Mouse (Mus musculus) intestine, embryonic 16.5 days (tissue): ENCODE results near the gene Endog. TPM values are rescaled to one million over a fixed set of nuclear protein-coding genes. Genes with fewer than 3 reads are reported as not detected.

Source experiments
- ATAC-seq: fragments of 200-750 bp; cut with Nextera tagmentation; 2 replicates; pipeline ENCODE4 v1.8.0; 2017; ENCODE audit warnings: moderate TSS enrichment, moderate library complexity
- H3K27ac ChIP-seq: fragments of 300-500 bp; sonication (generic); 2 replicates; pipeline ENCODE4 v1.5.1; 2014; ENCODE audit warnings: mild to moderate bottlenecking, low read length
- H3K27me3 ChIP-seq: fragments of 300-500 bp; sonication (generic); replicated peaks from 2 replicates; pipeline ENCODE4 v1.6.1; 2014; ENCODE audit warnings: low read length, control low read depth, mixed read lengths; ENCODE audit not compliant: control insufficient read depth, insufficient read depth
- H3K36me3 ChIP-seq: fragments of 300-500 bp; sonication (generic); 2 replicates; pipeline ENCODE4 v1.6.1; 2014; ENCODE audit warnings: low read length, control low read depth; ENCODE audit not compliant: control insufficient read depth, insufficient read depth
- H3K4me1 ChIP-seq: fragments of 300-500 bp; sonication (generic); 2 replicates; pipeline ENCODE4 v1.6.1; 2014; ENCODE audit warnings: low read length, control low read depth, mixed read lengths; ENCODE audit not compliant: control insufficient read depth, insufficient read depth
- H3K4me2 ChIP-seq: fragments of 300-500 bp; sonication (generic); 2 replicates; pipeline ENCODE4 v1.6.1; 2014; ENCODE audit warnings: low read depth, low read length, control low read depth
- H3K4me3 ChIP-seq: fragments of 300-500 bp; sonication (generic); 2 replicates; pipeline ENCODE4 v1.5.1; 2014; ENCODE audit warnings: mild to moderate bottlenecking, low read length
- H3K9ac ChIP-seq: fragments of 300-500 bp; sonication (generic); 2 replicates; pipeline ENCODE4 v1.6.1; 2014; ENCODE audit warnings: low read depth, low read length
- H3K9me3 ChIP-seq: fragments of 300-500 bp; sonication (generic); 2 replicates; pipeline ENCODE4 v1.6.1; 2016; ENCODE audit warnings: low read length, control low read depth; ENCODE audit not compliant: control insufficient read depth
- WGBS: fragments of 180-500 bp; shearing (Covaris S2); extraction: QIAGEN DNeasy Blood & Tissue Kit; methylation state at CpG from one replicate; pipeline ENCODE4 v1.1.7; 2014; 5-methylcytosine and 5-hydroxymethylcytosine counted together
- polyA plus RNA-seq: library from polyadenylated mRNA; unstranded; fragments of >200 nt; fragmentation: Nextera tagmentation; extraction: Ambion mirVana; gene quantifications from 2 replicates; pipeline ENCODE4 v1.2.1, GENCODE M21; 2015

Gene Endog
- polyA plus RNA-seq, 1 experiment from 2014 or later, result 42.5 TPM

DNA sequence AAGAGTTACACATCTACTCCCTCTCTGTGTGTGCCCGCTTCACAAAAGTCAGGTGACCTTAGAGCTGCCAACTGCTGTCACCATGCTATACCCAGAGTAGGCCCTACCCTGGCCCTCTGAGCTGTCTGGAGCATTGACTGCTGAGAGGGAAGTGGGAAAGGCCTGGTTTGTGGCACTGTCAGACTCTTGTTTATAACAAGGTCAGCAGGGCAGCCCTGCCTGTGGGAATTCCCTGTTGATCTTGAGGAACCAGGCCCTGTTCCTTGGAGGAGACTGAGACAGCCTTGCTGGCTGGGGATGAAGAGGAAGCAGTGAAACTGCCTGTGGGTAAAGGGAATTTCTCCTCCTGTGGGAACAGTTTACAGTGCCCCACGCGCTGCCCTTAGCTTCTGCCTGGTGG is 43.5 kb downstream of the Endog start:
- WGBS, result 67% methylated on average over 3 of the region's 3 CpGs
- Histone ChIP-seq H3K9me3 (no peaks in the 10 kb centered on the region), H3K9ac (no peak overlapping the region), H3K4me1 (no peaks in the 10 kb centered on the region), H3K36me3 (no peaks in the 10 kb centered on the region), H3K4me2 (no peak overlapping the region), H3K27me3 (no peaks in the 10 kb centered on the region), H3K4me3 (no peak overlapping the region), H3K27ac (no peak overlapping the region)
- no peak for ATAC-seq

DNA sequence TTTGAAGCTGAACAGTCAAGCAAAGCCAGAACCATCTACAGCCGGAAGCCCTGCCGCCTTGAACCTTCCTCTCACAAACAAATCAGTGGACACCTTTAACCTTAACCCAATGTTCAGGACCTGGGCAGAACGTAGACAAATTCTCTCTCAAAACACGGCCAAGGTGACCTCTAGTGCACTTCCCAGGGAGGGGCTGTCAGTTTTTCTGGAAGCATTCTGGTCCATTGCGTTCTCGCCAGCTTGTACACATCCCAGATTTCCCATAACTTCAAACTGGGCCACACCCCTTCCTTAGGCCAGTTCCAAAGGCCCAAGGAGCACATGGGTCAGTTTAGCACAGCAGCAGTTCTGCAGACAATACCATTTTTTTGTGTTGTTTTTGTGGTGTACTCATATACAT is 44.2 kb downstream of the Endog start:
- no peak overlapping the region for H3K27ac ChIP-seq
- H3K9me3 ChIP-seq, result no peaks in the 10 kb centered on the region
- no peaks in the 10 kb centered on the region for H3K27me3 ChIP-seq
- H3K4me1 ChIP-seq, result no peaks in the 10 kb centered on the region
- no peaks in the 10 kb centered on the region for H3K36me3 ChIP-seq
- ATAC-seq, result no peak
- no peak overlapping the region for H3K9ac ChIP-seq
- H3K4me2 ChIP-seq, result no peak overlapping the region
- 57% methylated on average over 6 of the region's 6 CpGs for WGBS
- H3K4me3 ChIP-seq, result no peak overlapping the region

DNA sequence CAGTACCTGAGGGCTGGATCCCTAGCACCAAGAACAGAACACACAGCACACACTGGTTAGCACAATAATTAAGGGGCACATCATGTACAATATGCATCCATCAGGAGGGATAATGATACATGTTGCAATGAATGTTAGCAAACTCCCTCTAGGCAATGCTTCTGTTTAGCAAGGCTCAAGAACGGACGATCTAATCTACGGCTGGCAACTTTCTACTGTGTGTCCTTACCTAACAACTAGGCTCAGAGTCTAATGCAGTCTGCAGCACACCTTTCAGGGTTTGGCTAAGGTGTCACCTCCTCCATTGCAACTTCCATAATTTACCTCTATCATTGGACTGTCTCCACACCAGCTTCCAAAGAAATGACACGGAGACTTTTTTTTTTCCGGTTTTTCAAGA is 45.0 kb downstream of the Endog start:
- H3K27me3 ChIP-seq, result no peaks in the 10 kb centered on the region
- ATAC-seq, result no peak
- WGBS, result 92% methylated on average over 5 of the region's 5 CpGs
- H3K4me2 ChIP-seq, result no peak overlapping the region
- H3K4me3 ChIP-seq, result no peak overlapping the region
- no peaks in the 10 kb centered on the region for H3K9me3 ChIP-seq
- no peak overlapping the region for H3K27ac ChIP-seq
- H3K36me3 ChIP-seq, result no peaks in the 10 kb centered on the region
- no peak overlapping the region for H3K9ac ChIP-seq
- H3K4me1 ChIP-seq, result no peaks in the 10 kb centered on the region

Other genes with a start within 250 kb of the Endog start
- 38.2 and 44.6 TPM in 2 replicates for gene Gle1, start 236.1 kb upstream of the Endog start, polyA plus RNA-seq
- gene Sptan1, start 205.9 kb upstream of the Endog start, polyA plus RNA-seq, result 66.0 and 76.0 TPM in 2 replicates
- gene Wdr34, start 122.6 kb upstream of the Endog start, polyA plus RNA-seq, result 19.7 and 21.9 TPM in 2 replicates
- gene Set, start 114.1 kb upstream of the Endog start, polyA plus RNA-seq, result 329 and 361 TPM in 2 replicates
- gene Pkn3, start 93.8 kb upstream of the Endog start, polyA plus RNA-seq, result 10.4 and 10.8 TPM in 2 replicates
- 79.0 and 86.2 TPM in 2 replicates for gene Zdhhc12, start 77.8 kb upstream of the Endog start, polyA plus RNA-seq
- 3.3 and 3.7 TPM in 2 replicates for gene Zer1, start 46.9 kb upstream of the Endog start, polyA plus RNA-seq
- gene Tbc1d13, start 37.7 kb upstream of the Endog start, polyA plus RNA-seq, result 8.3 and 9.8 TPM in 2 replicates
- gene Spout1, start 7.0 kb downstream of the Endog start, polyA plus RNA-seq, result 59.5 and 62.6 TPM in 2 replicates
- gene Kyat1, start 34.4 kb downstream of the Endog start, polyA plus RNA-seq, result 24.6 and 28.9 TPM in 2 replicates
- 37.4 and 40.1 TPM in 2 replicates for gene Lrrc8a, start 66.2 kb downstream of the Endog start, polyA plus RNA-seq
- gene Gm28035, start 69.1 kb downstream of the Endog start, polyA plus RNA-seq, result 0.11 and 0.24 TPM in 2 replicates
- gene Phyhd1, start 94.7 kb downstream of the Endog start, polyA plus RNA-seq, result 10.5 and 10.8 TPM in 2 replicates
- gene Gm28038, start 109.5 kb downstream of the Endog start, polyA plus RNA-seq, result not detected in 2 replicates
- gene Dolk, start 114.8 kb downstream of the Endog start, polyA plus RNA-seq, result 38.3 and 41.2 TPM in 2 replicates
- gene Nup188, start 114.9 kb downstream of the Endog start, polyA plus RNA-seq, result 23.6 and 26.6 TPM in 2 replicates
- gene Sh3glb2, start 187.8 kb downstream of the Endog start, polyA plus RNA-seq, result 68.6 and 71.4 TPM in 2 replicates
- 23.1 and 24.7 TPM in 2 replicates for gene Miga2, start 192.7 kb downstream of the Endog start, polyA plus RNA-seq
- 59.4 and 63.3 TPM in 2 replicates for gene Dolpp1, start 220.8 kb downstream of the Endog start, polyA plus RNA-seq
- 25.9 and 29.4 TPM in 2 replicates for gene Crat, start 244.3 kb downstream of the Endog start, polyA plus RNA-seq
- 120 and 132 TPM in 2 replicates for gene Ptpa, start 244.5 kb downstream of the Endog start, polyA plus RNA-seq